Mouse (Mus musculus) urinary bladder, postnatal 4 days (tissue): ENCODE data around the gene Eif5a.

Source experiments
- DNase-seq, 2 experiments: peaks; one replicate each; pipeline ENCODE4 v3.0.0; 2021 to 2022; ENCODE audit warnings: low spot score in 2 of 2

Gene Eif5a

GRCm38 (mm10) chr11:69902972-69903371 is 18.8 kb downstream of the Eif5a start:
- no peak for DNase-seq

- DNase-seq: no peak
Observed at GRCm38 (mm10) chr11:69901993-69902392, 19.8 kb downstream of the Eif5a start.

- peak; percentile 93 for DNase-seq
Observed at GRCm38 (mm10) chr11:69901406-69901846, 20.3 kb downstream of the Eif5a start.

GRCm38 (mm10) chr11:69900471-69901405 is 21.0 kb downstream of the Eif5a start, which contains the start of the genes 2810408A11Rik and Neurl4:
2810408A11Rik (minus strand) TSS chr11:69900987.
Neurl4 (plus strand) TSS chr11:69901072.
- DNase-seq: peak; percentile 86 to 87

- no peak for DNase-seq
Observed at GRCm38 (mm10) chr11:69899870-69900269, 21.9 kb downstream of the Eif5a start.

GRCm38 (mm10) chr11:69895291-69895690 is 26.5 kb downstream of the Eif5a start, which contains the start of gene Acap1:
Acap1 (minus strand) TSS chr11:69895539.
- DNase-seq: no peak

- DNase-seq: no peak
Observed at GRCm38 (mm10) chr11:69894671-69895070, 27.1 kb downstream of the Eif5a start.

- no peak for DNase-seq
Observed at GRCm38 (mm10) chr11:69891482-69891881, 30.3 kb downstream of the Eif5a start.

- no peak for DNase-seq
Observed at GRCm38 (mm10) chr11:69886907-69887635, 34.7 kb downstream of the Eif5a start.

- no peak for DNase-seq
Observed at GRCm38 (mm10) chr11:69884663-69885062, 37.1 kb downstream of the Eif5a start.

GRCm38 (mm10) chr11:69884240-69884639 is 37.5 kb downstream of the Eif5a start:
- DNase-seq: no peak

- no peak for DNase-seq
Observed at GRCm38 (mm10) chr11:69883527-69884151, 38.1 kb downstream of the Eif5a start.

GRCm38 (mm10) chr11:69883066-69883465 is 38.7 kb downstream of the Eif5a start:
- no peak for DNase-seq

GRCm38 (mm10) chr11:69881787-69882670 is 39.7 kb downstream of the Eif5a start:
- DNase-seq: no peak

GRCm38 (mm10) chr11:69880853-69881603 is 40.7 kb downstream of the Eif5a start, which contains the start of gene Kctd11:
Kctd11 (minus strand) TSS chr11:69881406.
- peak; percentile 88 for DNase-seq

- peak in 1 of 2 experiments; percentile 75 for DNase-seq
Observed at GRCm38 (mm10) chr11:69880506-69880852, 41.3 kb downstream of the Eif5a start.

- no peak for DNase-seq
Observed at GRCm38 (mm10) chr11:69879711-69880110, 42.0 kb downstream of the Eif5a start.

GRCm38 (mm10) chr11:69878952-69879351 is 42.8 kb downstream of the Eif5a start:
- DNase-seq: no peak

- no peak for DNase-seq
Observed at GRCm38 (mm10) chr11:69878399-69878798, 43.4 kb downstream of the Eif5a start.

GRCm38 (mm10) chr11:69877878-69878277 is 43.9 kb downstream of the Eif5a start, which contains the start of gene Tmem95:
Tmem95 (minus strand) TSS chr11:69878018.
- no peak for DNase-seq
